Mouse (Mus musculus) hematopoietic multipotent progenitor cell, adult 10-12 weeks (in vitro differentiated cells): ENCODE data around the gene ccdc198. TPM values are rescaled to one million over a fixed set of nuclear protein-coding genes. Genes with fewer than 3 reads are reported as not detected.

ENCODE experiments used
- polyA plus RNA-seq: library from polyadenylated mRNA; stranded (reverse); fragments of >175 nt; gene quantifications from 2 replicates; pipeline ENCODE4 v1.2.3, GENCODE M21; 2012; ENCODE audit warnings: low replicate concordance

Gene ccdc198
- polyA plus RNA-seq = not detected in 2 replicates

GRCm38 (mm10) chr14:49245126-49245714 is at the start of gene ccdc198:
Gene ccdc198 (minus strand): TSS chr14:49245474.

DNA sequence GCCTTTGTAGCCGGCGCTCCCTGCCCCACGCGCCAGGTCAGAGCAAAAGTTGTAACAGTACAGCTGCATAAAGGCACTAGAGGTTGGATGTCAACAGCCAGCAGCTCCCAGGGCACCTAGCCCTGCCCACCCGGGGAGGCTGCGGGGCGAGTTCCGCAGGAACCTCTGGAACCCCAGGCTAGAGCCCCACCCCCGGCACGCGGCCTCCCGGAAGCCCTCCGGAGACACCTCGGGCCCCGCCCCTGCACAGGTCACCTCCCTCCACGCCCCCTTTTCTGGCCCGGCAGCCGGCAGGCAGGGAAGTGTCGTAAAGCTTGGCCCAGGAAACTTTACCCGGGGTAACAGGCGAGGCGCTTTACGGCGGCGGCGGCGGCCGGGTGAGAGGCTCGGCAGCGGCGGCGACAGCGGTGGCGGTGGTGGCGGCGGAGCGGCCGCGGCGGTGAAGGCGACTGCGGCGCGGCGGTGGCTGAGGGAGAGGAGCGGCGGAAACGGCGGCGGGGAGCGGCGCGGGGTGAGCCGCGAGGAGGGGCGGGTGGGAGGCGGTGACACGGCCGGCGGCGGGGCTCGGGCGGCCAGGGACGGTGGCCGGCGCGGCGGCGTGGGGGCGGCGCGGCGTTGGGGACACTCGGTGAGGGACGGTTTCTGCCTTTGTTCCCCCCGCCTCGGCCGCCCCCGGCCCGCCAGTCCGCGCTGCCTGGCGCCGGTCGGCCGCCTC is 73.2 kb downstream of the ccdc198 start, which contains the start of gene Naa30:
Gene Naa30, plus strand, starts transcription at position 360 of the 715 bp plus-strand sequence.

Other genes with a start within 250 kb of the ccdc198 start
- 1.2 and 8.8 TPM in 2 replicates for gene Ap5m1, start 179.4 kb downstream of the ccdc198 start, polyA plus RNA-seq
- gene Exoc5, start 178.8 kb downstream of the ccdc198 start, polyA plus RNA-seq = 7.5 and 7.7 TPM in 2 replicates
- gene Naa30, start 73.2 kb downstream of the ccdc198 start, polyA plus RNA-seq = 9.6 and 18.6 TPM in 2 replicates